Mouse (Mus musculus): ENCODE results near the gene Ddx4.

Ddx4 gene

DNA sequence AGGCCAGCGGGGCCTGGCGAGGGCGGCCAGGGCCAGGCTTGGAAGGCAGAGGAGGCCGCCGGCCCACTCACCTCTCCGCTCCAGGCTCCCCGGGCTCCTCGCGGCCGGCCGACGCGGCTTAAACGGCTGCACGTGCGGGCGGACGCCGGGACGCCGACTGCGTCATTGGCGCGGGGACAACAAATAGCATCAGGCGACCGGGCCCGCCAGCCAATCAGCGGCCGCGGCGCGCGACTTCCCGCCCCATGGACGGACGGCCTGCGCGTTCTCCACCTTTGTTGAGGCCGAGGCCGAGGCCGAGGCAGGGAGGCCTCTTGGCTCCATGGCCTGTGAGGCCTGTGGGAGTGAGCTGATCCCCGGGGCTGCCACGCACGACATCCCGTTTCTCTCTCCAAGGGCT lies at the start of gene Ddx4:
TSS of gene Ddx4 (minus strand) at position 271 of the 400 bp plus-strand sequence.
- DNase-seq (ENCODE audit: low spot score): no peak

- DNase-seq (ENCODE audit: low spot score): no peak
Observed at GRCm38 (mm10) chr13:112701256-112701655, 49.0 kb upstream of the Ddx4 start.

DNA sequence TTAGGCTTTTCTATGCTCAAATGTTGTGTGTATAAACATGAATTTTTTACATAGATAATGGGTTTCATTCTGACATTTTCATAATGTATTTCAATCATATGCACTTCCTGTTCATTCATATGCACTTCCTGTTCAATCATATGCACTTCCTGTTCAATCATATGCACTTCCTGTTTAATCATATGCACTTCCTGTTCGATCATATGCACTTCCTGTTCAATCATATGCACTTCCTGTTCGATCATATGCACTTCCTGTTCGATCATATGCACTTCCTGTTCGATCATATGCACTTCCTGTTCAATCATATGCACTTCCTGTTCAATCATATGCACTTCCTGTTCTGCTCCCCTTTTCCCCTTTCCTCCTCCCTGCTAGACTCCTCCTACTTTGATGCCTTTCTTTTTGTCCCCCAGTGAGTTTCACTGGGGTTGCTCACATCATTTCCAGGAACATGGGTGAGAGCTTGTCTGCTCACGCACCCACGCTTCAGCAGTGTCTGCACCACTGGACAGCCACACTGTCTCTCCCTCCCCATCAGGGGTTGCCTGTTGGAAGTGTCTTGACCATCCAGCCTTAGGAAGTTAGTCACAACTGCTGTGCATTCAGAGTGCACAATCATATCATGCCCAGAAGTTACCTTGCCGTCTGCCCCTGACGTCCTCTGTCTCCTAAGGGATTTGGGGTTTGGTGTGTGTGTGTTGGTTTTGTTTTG lies 43.4 kb upstream of the Ddx4 start:
- DNase-seq (ENCODE audit: low spot score): no peak

DNA sequence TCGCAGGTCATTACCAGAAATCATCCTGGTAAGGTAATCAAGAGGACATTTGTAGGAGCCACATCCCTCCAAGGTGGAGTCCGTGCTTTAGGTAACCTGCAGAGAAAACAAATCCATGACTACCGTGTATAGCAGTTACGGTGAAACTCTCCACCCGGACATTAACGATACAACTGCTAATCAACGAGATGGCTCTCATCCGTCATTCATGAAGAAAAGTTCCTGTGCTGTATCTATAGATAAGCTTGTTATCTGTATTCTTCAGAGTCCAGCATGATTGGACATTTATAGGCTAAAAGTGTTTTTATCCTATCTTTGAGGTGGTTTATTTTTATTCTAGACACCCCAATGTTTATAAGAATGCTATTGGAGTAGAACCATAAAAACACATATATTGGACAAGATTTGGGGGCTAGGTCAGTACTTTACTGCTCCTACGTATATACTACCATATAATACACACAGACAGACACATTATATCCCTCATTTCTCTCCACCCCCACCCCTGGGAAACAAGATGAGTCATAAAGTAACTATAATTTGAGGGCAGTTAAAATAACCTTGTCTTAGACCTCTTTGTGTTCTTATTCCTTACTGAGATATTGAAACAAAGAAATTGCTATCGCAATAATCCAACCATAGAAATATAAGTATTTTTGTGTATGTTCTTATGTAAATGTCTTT lies 40.7 kb upstream of the Ddx4 start:
- DNase-seq (ENCODE audit: low spot score): no peak

GRCm38 (mm10) chr13:112686155-112686554 lies 33.9 kb upstream of the Ddx4 start:
- no peak for DNase-seq (ENCODE audit: low spot score)

GRCm38 (mm10) chr13:112683970-112684369 lies 31.7 kb upstream of the Ddx4 start:
- DNase-seq (ENCODE audit: low spot score): no peak

- DNase-seq (ENCODE audit: low spot score): no peak
Observed at GRCm38 (mm10) chr13:112683312-112683711, 31.0 kb upstream of the Ddx4 start.

DNA sequence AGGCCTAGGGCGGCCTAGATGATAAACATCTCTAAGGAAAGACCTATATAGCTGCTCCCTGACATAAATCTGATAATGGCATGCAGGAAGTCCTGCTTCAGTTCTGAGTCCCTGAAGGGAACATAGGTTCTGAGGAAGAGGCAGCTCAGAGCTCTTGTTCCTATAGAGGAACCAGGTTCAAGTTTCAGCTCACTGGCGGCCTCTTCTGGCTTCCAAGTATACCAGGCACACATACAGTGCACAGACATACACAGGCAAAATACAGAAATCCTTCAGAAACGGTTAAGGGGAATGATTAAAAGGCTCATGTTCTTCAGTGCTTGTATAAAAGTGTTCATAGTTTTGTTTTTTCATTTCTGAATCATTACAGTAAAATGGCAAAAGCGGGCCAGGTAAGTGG lies 25.9 kb upstream of the Ddx4 start:
- DNase-seq (ENCODE audit: low spot score): no peak

- DNase-seq (ENCODE audit: low spot score): peak; percentile 23
Observed at GRCm38 (mm10) chr13:112673899-112674447, 21.7 kb upstream of the Ddx4 start.

- DNase-seq (ENCODE audit: low spot score): no peak
Observed at GRCm38 (mm10) chr13:112672797-112673196, 20.5 kb upstream of the Ddx4 start.

DNA sequence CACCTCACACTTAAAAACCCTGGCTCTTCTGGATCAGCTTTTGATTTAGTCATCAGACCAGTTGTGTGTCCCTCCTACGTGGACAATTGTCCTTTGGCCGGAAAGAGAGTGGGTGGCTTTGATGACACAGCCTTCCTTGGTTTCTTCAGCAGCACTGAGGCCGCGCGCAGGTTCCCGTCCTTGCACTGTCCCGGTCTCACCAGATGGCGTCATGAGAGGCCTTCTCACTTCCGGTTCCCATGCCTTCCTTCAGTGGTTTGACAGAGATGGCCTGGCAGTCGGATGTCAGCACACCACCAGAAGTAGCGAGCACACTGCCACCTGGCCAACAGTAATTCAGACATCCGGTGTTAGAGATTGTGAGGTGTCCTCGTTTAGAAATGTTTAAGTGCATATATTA lies 19.4 kb upstream of the Ddx4 start:
- DNase-seq (ENCODE audit: low spot score): no peak

GRCm38 (mm10) chr13:112667215-112667614 lies 14.9 kb upstream of the Ddx4 start:
- no peak for DNase-seq (ENCODE audit: low spot score)

DNA sequence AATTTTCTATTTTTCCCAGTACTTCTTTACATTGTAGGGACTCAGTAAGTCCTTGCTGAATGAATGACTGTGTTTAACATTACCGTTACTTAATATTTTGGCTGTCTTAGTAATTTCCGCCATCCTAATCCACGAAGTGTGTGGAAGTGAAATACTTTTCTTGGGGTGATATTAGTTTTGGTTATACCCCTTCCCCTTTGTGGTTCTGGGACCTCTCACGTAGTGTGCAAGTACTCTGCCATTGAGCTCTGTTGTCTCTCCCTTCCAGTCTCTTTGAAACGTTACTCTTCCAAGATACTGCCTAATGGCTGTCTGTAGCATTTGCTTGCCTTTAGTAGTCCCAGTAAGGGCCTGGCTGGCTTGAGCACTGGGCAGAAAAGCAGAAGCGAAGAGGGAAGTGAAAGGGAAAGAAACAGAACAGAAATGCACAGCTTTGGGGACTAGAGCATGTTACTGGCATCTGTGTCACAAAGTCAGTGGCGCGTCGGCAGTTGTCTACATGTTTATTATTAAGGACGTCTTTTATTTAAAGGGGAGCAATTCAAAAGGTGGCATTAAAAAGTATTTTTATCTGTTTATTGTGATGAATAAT lies 14.3 kb upstream of the Ddx4 start:
- no peak for DNase-seq (ENCODE audit: low spot score)

DNA sequence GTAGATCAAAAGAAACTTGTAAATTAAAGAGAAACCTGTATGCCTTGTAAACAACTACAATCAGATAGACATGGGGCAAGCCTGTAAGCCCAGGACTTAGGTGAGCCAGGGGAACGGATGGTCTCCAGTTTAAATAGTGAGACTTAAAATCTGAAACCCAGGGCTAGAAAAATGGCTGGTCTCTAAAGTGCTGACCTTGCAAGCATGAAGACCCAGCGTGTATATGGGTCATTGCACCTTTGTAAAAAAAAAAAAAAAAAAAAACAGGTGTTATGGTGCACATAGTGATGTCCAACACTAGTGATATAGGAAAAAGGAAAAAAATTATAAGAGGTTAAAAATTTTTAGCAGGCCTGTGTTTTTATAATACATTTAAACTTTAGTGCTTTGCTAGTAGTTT lies 9.4 kb upstream of the Ddx4 start:
- DNase-seq (ENCODE audit: low spot score): no peak

- DNase-seq (ENCODE audit: low spot score): peak; percentile 94
Observed at GRCm38 (mm10) chr13:112660574-112661381, 8.5 kb upstream of the Ddx4 start, which contains the start of gene Slc38a9. Slc38a9 (plus strand) TSS chr13:112660751.

DNA sequence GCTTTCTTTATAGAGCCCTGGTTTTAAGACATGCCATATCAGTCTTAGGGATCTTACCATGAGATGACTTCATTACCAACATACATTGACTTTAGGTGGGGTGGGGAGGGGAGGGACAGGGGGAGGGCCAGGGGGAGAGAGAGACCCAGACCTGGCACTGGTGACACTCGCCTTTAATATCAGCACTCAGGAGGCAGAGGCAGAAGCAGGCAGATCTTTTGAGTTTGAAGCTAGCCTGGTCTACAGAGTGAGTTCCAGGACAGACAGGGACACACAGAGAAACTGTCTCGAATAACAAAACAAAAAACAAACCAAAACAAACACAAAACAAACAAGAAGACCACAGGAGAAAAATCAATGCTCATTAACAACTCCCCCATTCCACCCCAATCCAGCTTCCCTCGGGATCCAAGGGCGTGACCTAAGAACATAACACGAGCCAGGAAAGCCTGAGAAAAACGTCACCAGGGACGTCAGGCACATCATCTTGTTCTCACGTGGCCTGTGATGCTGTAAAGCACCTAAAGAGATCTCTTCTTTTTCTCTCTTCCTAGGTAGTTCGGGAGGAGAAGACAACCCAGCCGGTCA lies 7.8 kb upstream of the Ddx4 start:
- DNase-seq (ENCODE audit: low spot score): no peak

DNA sequence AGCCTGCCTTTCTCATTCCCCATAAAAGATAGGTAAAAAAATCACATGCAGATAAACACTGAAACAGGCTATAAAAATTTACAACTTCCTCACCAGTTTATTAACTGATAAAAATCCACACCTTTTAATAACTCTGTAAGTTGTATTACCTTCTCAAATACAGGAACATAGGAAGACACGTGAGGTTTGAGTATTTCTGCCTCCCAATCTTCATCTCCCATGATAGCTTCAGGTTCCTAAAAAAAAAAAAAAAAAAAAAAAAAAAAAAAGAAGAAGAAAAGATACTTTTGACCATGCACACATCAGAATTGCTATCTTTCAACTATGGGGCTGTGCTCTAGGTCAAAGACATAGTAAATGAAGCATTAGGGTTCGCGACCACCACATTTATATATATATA lies 1.1 kb downstream of the Ddx4 start:
- no peak for DNase-seq (ENCODE audit: low spot score)

GRCm38 (mm10) chr13:112645529-112646186 lies 6.6 kb downstream of the Ddx4 start:
- DNase-seq (ENCODE audit: low spot score): no peak

- DNase-seq (ENCODE audit: low spot score): no peak
Observed at GRCm38 (mm10) chr13:112644996-112645395, 7.3 kb downstream of the Ddx4 start.

GRCm38 (mm10) chr13:112642897-112643296 lies 9.4 kb downstream of the Ddx4 start:
- DNase-seq (ENCODE audit: low spot score): no peak

- no peak for DNase-seq (ENCODE audit: low spot score)
Observed at GRCm38 (mm10) chr13:112639111-112639510, 13.2 kb downstream of the Ddx4 start.
